Mouse (Mus musculus): ENCODE results near the gene Sema4d. TPM values are rescaled to one million over a fixed set of nuclear protein-coding genes. Genes with fewer than 3 reads are reported as not detected.
A peak's percentile ranks its signal among the peaks of the same experiment; 100 is the strongest.

Gene Sema4d
- total and polyA plus RNA-seq, 3 experiments: 12.8 to 67.1 (median 16.7) TPM

DNA sequence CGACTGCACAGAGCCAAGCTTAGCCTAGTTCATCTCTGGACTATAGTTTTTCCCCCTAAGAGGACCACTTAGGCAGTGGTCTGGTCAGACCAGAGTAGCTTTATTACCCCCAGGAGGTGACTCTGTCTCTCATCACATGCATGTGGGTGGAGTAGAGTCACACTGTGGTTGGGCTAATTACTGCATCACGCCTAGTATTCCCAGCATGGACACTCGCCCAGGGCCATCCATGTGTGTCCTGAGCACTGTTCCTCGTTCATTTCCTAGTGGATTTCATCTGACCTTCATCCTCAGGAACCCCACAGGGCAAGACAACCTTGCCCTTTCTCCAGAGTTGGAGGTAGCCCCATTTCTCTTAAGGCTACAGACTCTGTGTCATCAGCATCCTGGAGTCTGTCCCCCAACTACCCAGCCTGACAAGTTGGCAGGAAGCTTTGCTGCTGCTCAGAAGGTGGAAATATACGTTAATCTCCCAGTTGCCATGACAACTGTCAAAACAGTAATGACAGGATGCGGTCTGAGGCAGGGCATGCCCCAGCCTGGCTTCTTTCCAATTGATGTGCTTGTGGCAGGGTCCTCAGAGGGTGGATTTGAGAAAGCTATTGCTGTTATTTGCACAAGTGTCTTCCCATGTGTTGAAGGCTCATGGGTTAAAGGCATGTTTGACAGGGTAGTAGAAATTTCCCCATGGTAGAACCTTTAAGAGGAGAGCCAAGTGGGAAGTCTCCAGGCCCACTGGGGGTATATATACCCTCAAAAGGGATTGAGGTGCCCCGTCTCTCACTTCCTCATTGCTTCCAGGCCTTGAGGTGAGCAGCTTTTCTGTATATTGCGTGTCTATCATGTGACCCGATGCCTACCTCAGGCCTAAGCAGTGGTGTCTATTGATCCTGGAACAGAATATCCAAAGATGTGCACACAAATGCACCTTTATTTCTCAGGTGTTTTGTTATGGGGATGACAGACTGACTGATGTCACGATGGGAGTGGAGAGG, 20.4 kb upstream of the Sema4d start:
- no peak overlapping the region for H3K9ac ChIP-seq (ENCODE audit: insufficient read depth, low read depth)
- H3K27me3 ChIP-seq (replicated peaks): no peaks in the 10 kb centered on the region
- DNase-seq (ENCODE audit: extremely low read depth): peak; percentile 51
- in situ Hi-C loops (cut with MboI; ENCODE audit: low pct_ligation_motif_present, low pct_unique_long_range_greater_than_20kb, low sequenced_read_pairs): no loop called here
- H3K4me2 ChIP-seq (ENCODE audit: insufficient read depth, low read depth, poor library complexity, severe bottlenecking): no peak overlapping the region
- H3K27ac ChIP-seq (ENCODE audit: insufficient read depth, low read depth): no peak overlapping the region
- dilution Hi-C loops (cut with MboI; ENCODE audit: extremely low pct_ligation_motif_present, extremely low pct_unique_long_range_greater_than_20kb, low sequenced_read_pairs): no loop called here
- no peaks in the 10 kb centered on the region for H3K9me3 ChIP-seq (replicated peaks; ENCODE audit: low read length)
- peaks cover 11 to 27% of the 10 kb centered on the region in 2 experiments for H3K4me1 ChIP-seq (ENCODE audit: control insufficient read depth in 1 of 2, insufficient read depth in 2 of 2)
- H3K79me2 ChIP-seq (replicated peaks; ENCODE audit: control insufficient read depth, extremely low read depth, insufficient read depth, poor library complexity, severe bottlenecking): no peaks in the 10 kb centered on the region
- H3K4me3 ChIP-seq (replicated peaks in 1 of 3; ENCODE audit: low read depth in 2 of 3, low read length in 2 of 3, poor library complexity in 1 of 3): no peak overlapping the region
- no peaks in the 10 kb centered on the region for H3K36me3 ChIP-seq (replicated peaks in 1 of 2; ENCODE audit: control insufficient read depth in 1 of 2, insufficient read depth in 1 of 2, low read length in 1 of 2)
- TF ChIP-seq SIN3A (IDR thresholded peaks at IDR 0.05; ENCODE audit: low read length) (no peak), BHLHE40 (IDR thresholded peaks at IDR 0.05; ENCODE audit: low read depth, low read length) (peak; percentile 49; the same call in 1 of the 2 replicates), EP300 (IDR thresholded peaks at IDR 0.05; ENCODE audit: low read length) (peak; percentile 52; the same call in 1 of the 2 replicates), IRF4 (IDR thresholded peaks at IDR 0.05; ENCODE audit: low read depth, low read length) (peak; percentile 54; the same call in 1 of the 2 replicates), CHD1 (IDR thresholded peaks at IDR 0.05; ENCODE audit: low read depth, low read length) (no peak), RAD21 (IDR thresholded peaks at IDR 0.05; ENCODE audit: low read depth, low read length) (no peak), MXI1 (IDR thresholded peaks at IDR 0.05; ENCODE audit: low read depth, low read length) (peak; percentile 36; the same call in 1 of the 2 replicates), USF1 (IDR thresholded peaks at IDR 0.05; ENCODE audit: low read depth, low read length) (peak; percentile 33), ELF1 (IDR thresholded peaks at IDR 0.05; ENCODE audit: low read depth, low read length) (no peak)

- H3K4me1 ChIP-seq (ENCODE audit: control insufficient read depth in 1 of 2, insufficient read depth in 2 of 2): peaks cover 0 to 7% of the 10 kb centered on the region in 2 experiments; a peak in 1 of 4 replicates
- no peaks in the 10 kb centered on the region for H3K27me3 ChIP-seq (replicated peaks)
- no peak overlapping the region for H3K27ac ChIP-seq (ENCODE audit: insufficient read depth, low read depth)
- no peak overlapping the region for H3K4me3 ChIP-seq (replicated peaks in 1 of 3; ENCODE audit: low read depth in 2 of 3, low read length in 2 of 3, poor library complexity in 1 of 3)
- dilution Hi-C loops (cut with MboI; ENCODE audit: extremely low pct_ligation_motif_present, extremely low pct_unique_long_range_greater_than_20kb, low sequenced_read_pairs): no loop called here
- no peaks in the 10 kb centered on the region for H3K79me2 ChIP-seq (replicated peaks; ENCODE audit: control insufficient read depth, extremely low read depth, insufficient read depth, poor library complexity, severe bottlenecking)
- no peak for TF ChIP-seq MEF2A (IDR thresholded peaks at IDR 0.05; ENCODE audit: borderline replicate concordance, low read depth, low read length)
- TF ChIP-seq GABPA (IDR thresholded peaks at IDR 0.05; ENCODE audit: insufficient replicate concordance, low read depth, low read length): no peak
- no peak for TF ChIP-seq ELF1 (IDR thresholded peaks at IDR 0.05; ENCODE audit: low read depth, low read length)
- no peak for TF ChIP-seq CHD2 (IDR thresholded peaks at IDR 0.05; ENCODE audit: low read length)
- TF ChIP-seq CTCF (conservative IDR thresholded peaks at IDR 0.05 in 1 of 2, IDR thresholded peaks at IDR 0.05 in 1 of 2; ENCODE audit: low read depth in 2 of 2, low read length in 2 of 2): no peak
- no peak for TF ChIP-seq BHLHE40 (IDR thresholded peaks at IDR 0.05; ENCODE audit: low read depth, low read length)
- in situ Hi-C loops (cut with MboI; ENCODE audit: low pct_ligation_motif_present, low pct_unique_long_range_greater_than_20kb, low sequenced_read_pairs): no loop called here
- no peaks in the 10 kb centered on the region for H3K36me3 ChIP-seq (replicated peaks in 1 of 2; ENCODE audit: control insufficient read depth in 1 of 2, insufficient read depth in 1 of 2, low read length in 1 of 2)
- no peak overlapping the region for H3K4me2 ChIP-seq (ENCODE audit: insufficient read depth, low read depth, poor library complexity, severe bottlenecking)
- H3K9me3 ChIP-seq (replicated peaks; ENCODE audit: low read length): no peaks in the 10 kb centered on the region
- no peak overlapping the region for H3K9ac ChIP-seq (ENCODE audit: insufficient read depth, low read depth)
- DNase-seq (ENCODE audit: extremely low read depth): no peak
These were observed 14.6 kb upstream of the Sema4d start for GRCm38 (mm10) chr13:51808141-51808540.

All from CH12.LX (cell line).